Mouse (Mus musculus): ENCODE measurements around the gene Gpatch4.

The Gpatch4 gene

GRCm38 (mm10) chr3:88094126-88094525 lies 51.2 kb downstream of the Gpatch4 start:
- DNase-seq (ENCODE audit: low spot score in 2 of 2), result no peak

- DNase-seq (ENCODE audit: low spot score in 2 of 2), result no peak
Observed at GRCm38 (mm10) chr3:88097666-88098065, 54.8 kb downstream of the Gpatch4 start.

- no peak for DNase-seq (ENCODE audit: low spot score in 2 of 2)
Observed at GRCm38 (mm10) chr3:88100251-88100650, 57.3 kb downstream of the Gpatch4 start.

GRCm38 (mm10) chr3:88101736-88102135 lies 58.8 kb downstream of the Gpatch4 start:
- no peak for DNase-seq (ENCODE audit: low spot score in 2 of 2)

- DNase-seq (ENCODE audit: low spot score in 2 of 2), result no peak
Observed at GRCm38 (mm10) chr3:88102196-88102595, 59.3 kb downstream of the Gpatch4 start.

GRCm38 (mm10) chr3:88102611-88103010 lies 59.7 kb downstream of the Gpatch4 start:
- no peak for DNase-seq (ENCODE audit: low spot score in 2 of 2)
